8 mouse cellular contexts compared by ENCODE assay signal in genomic region chr19:7240782-7241690, GRCm38 (mm10). TPM values are rescaled to one million over a fixed set of nuclear protein-coding genes. Genes with fewer than 3 reads are reported as not detected.
DNase-seq lines count a peak whose midpoint lies in the region; ATAC-seq lines count a peak whose summit lies in the region.

TSS of gene Naa40 (minus strand) at chr19:7241183.

- peaks cover 20% of the 10 kb centered on the region for H3K36me3 ChIP-seq in intestine, embryonic 14.5 days (ENCODE audit: control insufficient read depth, insufficient read depth, low read length)

- no peaks in the 10 kb centered on the region for H3K27me3 ChIP-seq in intestine, embryonic 14.5 days (replicated peaks; ENCODE audit: control insufficient read depth, insufficient read depth, low read length)

- peak within 1 kb of the TSS; percentile 96 for H3K4me2 ChIP-seq in intestine, embryonic 14.5 days (ENCODE audit: low read length)

- WGBS in intestine, embryonic 14.5 days = under 1% methylated on average over 80 of the region's 80 CpGs

- peak within 1 kb of the TSS; percentile 77 for H3K9ac ChIP-seq in intestine, embryonic 14.5 days (ENCODE audit: low read length)

- H3K27ac ChIP-seq in intestine, embryonic 14.5 days (ENCODE audit: low read depth) = peak within 1 kb of the TSS; percentile 81

- H3K4me1 ChIP-seq in intestine, embryonic 14.5 days (replicated peaks; ENCODE audit: control insufficient read depth, insufficient read depth, low read length) = peaks cover 11% of the 10 kb centered on the region

- H3K4me3 ChIP-seq in intestine, embryonic 14.5 days (ENCODE audit: low read depth, low read length) = peak within 1 kb of the TSS; percentile 74

- DNase-seq in adrenal gland, adult (ENCODE audit: inconsistent age in 2 of 2, low spot score in 1 of 2) = peak; percentile 95 to 96
- DNase-seq in embryo, embryonic 10.5 days (ENCODE audit: low spot score) = peak; percentile 97
- DNase-seq in gastrocnemius, postnatal 25 days = peak; percentile 88
- DNase-seq in intestine, embryonic 14.5 days (ENCODE audit: low spot score) = peak; percentile 96
- peak; percentile 95 for DNase-seq in left cerebral cortex, postnatal 14 days (ENCODE audit: low spot score in 2 of 2)
- DNase-seq in mesoderm, embryonic 11.5 days (ENCODE audit: low read depth, low spot score) = peak; percentile 97
- peak; percentile 89 for DNase-seq in right cerebral cortex, postnatal 36 days (ENCODE audit: low spot score in 2 of 2)
- peak; percentile 91 for DNase-seq in yolk sac, embryonic 10.5 days (ENCODE audit: low spot score)

- peak; percentile 96 for ATAC-seq in intestine, embryonic 14.5 days (replicated peaks; ENCODE audit: low FRiP score, low TSS enrichment, low read depth)

- intact Hi-C loops in left cerebral cortex, postnatal 14 days (cut with DNase I) = no loop called here

- no peaks in the 10 kb centered on the region for H3K9me3 ChIP-seq in intestine, embryonic 14.5 days (ENCODE audit: control insufficient read depth, low read length)

RNA-seq across cellular contexts. Expression of gene Naa40, which starts in this region (rescaled TPM):
- 10 to 100 TPM in 1 of 2 experiments, 1 to 10 TPM in 1; 8.3 to 13.0 TPM for total RNA-seq in gastrocnemius, postnatal 25 days (2021)
- 67.4 and 73.0 TPM in 2 replicates for polyA plus RNA-seq in intestine, embryonic 14.5 days (2014; fragmentation: Nextera tagmentation; extraction: Ambion mirVana)
- 10 to 100 TPM; 34.4 to 35.7 TPM for total RNA-seq in left cerebral cortex, postnatal 14 days (2021)

Comparison
In these comparisons a context has a peak if more than half of its experiments do, and no peak if none do; other contexts are left out.
1. Peak in every context shown above with its lines: DNase-seq, ATAC-seq, H3K4me3 ChIP-seq and H3K27ac ChIP-seq.